Mouse (Mus musculus) ES-E14 (cell line): ENCODE data around the gene Fam189a1.

Experiments used
- HCFC1 ChIP-seq: IDR thresholded peaks from 2 replicates; pipeline ENCODE4 v1.6.1; 2012; ENCODE audit warnings: low read length, inconsistent platforms, borderline replicate concordance; ENCODE audit not compliant: insufficient read depth
- MAFK ChIP-seq: IDR thresholded peaks from 2 replicates; pipeline ENCODE4 v1.6.1; 2014; ENCODE audit warnings: mild to moderate bottlenecking, low read depth, low read length, inconsistent platforms; ENCODE audit not compliant: insufficient read depth

GRCm38 (mm10) chr7:64840576-64840895 lies 315.8 kb downstream of the Fam189a1 start:
- TF ChIP-seq MAFK = no peak
- TF ChIP-seq HCFC1 = no peak
